Mouse (Mus musculus): ENCODE results near the gene Elmsan1.

Elmsan1 gene

DNA sequence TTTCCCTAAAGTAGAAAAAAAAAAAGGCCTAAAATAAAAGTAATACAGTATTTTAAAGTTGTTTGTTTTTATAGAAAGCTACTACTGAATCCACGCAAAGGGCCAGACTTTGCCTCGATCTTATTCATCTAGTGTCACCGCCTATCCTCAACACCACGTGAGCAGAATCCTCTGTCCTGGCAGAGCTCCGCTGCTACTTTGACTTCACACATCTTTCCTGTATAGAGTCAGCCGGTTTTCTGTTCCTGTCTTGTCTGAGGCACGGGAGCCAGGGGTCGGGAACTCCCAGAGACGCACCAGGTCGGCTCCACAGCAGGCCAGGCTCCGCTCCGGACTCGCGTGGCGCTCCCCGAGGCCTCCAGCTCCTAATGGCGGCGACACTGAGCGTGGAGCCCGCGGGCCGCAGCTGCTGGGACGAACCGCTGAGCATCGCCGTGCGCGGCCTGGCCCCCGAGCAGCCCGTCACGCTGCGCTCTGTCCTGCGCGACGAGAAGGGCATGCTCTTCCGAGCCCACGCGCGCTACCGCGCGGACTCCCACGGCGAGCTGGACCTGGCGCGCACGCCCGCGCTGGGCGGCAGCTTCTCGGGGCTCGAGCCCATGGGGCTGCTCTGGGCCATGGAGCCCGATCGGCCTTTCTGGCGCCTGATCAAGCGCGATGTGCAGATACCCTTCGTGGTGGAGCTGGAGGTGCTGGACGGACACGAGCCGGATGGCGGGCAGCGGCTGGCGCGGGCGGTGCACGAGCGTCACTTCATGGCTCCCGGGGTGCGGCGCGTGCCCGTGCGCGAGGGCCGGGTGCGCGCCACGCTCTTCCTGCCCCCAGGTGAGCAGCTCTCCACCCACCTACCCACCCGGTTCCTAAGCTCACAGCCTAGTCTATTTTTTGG is 117.8 kb downstream of the Elmsan1 start, which contains the start of gene Acot6:
Gene Acot6, plus strand, starts transcription at position 51 of the 889 bp plus-strand sequence.
- peak; percentile 67 for DNase-seq (ENCODE audit: low read depth, low spot score)

DNA sequence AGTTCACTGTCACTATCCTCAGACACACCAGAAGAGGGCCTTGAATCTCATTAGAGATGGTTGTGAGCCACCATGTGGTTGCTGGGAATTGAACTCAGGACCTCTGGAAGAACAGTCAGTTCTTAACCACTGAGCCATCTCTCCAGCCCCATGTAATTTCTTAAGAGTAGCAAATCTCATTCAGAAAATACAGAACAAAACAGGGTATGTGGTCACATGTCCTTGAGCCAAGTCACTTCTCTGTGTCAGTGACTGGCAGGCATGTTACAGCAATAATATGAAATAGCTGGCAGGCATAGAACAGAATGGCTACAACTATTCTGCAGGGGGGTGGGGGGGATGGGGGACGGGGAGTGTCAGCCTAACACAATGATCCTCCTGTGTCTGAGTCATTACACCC is 118.6 kb downstream of the Elmsan1 start:
- no peak for DNase-seq (ENCODE audit: low read depth, low spot score)

DNA sequence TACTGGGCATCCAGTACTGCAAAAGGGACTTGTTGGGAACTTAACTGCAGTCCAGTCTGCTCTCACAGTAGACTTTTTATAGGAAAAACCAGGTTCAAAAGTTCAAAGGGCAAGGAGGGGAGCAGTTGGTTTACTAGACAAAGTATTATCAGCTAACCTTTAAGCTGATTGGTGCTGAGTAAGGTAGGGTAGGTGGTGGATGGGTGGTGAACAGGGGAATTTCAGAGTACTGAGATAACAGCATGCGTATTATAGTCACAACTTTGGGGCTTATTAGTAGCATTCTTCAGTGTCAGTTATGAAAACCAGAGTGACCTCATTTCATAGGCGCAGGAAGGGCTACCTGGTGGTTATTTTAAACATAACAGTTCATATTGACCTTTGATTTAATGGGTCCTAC is 119.1 kb downstream of the Elmsan1 start:
- DNase-seq (ENCODE audit: low read depth, low spot score): peak; percentile 30
